Mouse (Mus musculus) gastrocnemius, adult 18-20 months (tissue): ENCODE data around the gene Ap1g2. TPM values are rescaled to one million over a fixed set of nuclear protein-coding genes. Genes with fewer than 3 reads are reported as not detected.

Experiments used
- DNase-seq: peaks from one replicate; pipeline ENCODE4 v3.0.0; 2021; ENCODE audit warnings: low spot score
- total RNA-seq, 2 experiments: library from RNA; stranded (reverse); gene quantifications; 2 replicates each; pipeline ENCODE4 v1.2.3; 2021

The Ap1g2 gene
- total RNA-seq, 2 experiments from 2014 or later = 4.2 to 4.9 TPM

GRCm38 (mm10) chr14:55059931-55060330 lies 46.5 kb downstream of the Ap1g2 start:
- no peak for DNase-seq

GRCm38 (mm10) chr14:55059009-55059408 lies 47.4 kb downstream of the Ap1g2 start:
- no peak for DNase-seq

GRCm38 (mm10) chr14:55055167-55055834 lies 51.1 kb downstream of the Ap1g2 start:
- DNase-seq = peak; percentile 19

- no peak for DNase-seq
Measured at GRCm38 (mm10) chr14:55054191-55054749, 52.1 kb downstream of the Ap1g2 start.

- DNase-seq = no peak
Measured at GRCm38 (mm10) chr14:55053708-55054190, 52.6 kb downstream of the Ap1g2 start.

GRCm38 (mm10) chr14:55053050-55053449 lies 53.3 kb downstream of the Ap1g2 start:
- DNase-seq = no peak

GRCm38 (mm10) chr14:55052496-55052895 lies 53.9 kb downstream of the Ap1g2 start:
- DNase-seq = no peak

Other genes with a start within 250 kb of the Ap1g2 start
- 1 to 10 TPM; 4.3 to 5.1 TPM for gene Homez, start 235.6 kb downstream of the Ap1g2 start, total RNA-seq
- 1 to 10 TPM; 2.4 to 4.5 TPM for gene Ppp1r3e, start 229.0 kb downstream of the Ap1g2 start, total RNA-seq
- 10 to 100 TPM; 22.3 to 27.3 TPM for gene Bcl2l2, start 223.2 kb downstream of the Ap1g2 start, total RNA-seq
- gene Gm20521, start 223.2 kb downstream of the Ap1g2 start, total RNA-seq = 1 to 10 TPM; 2.9 to 3.0 TPM
- 10 to 100 TPM; 46.1 to 51.0 TPM for gene Pabpn1, start 214.1 kb downstream of the Ap1g2 start, total RNA-seq
- 1 to 10 TPM; 1.2 to 1.3 TPM for gene Slc22a17, start 193.5 kb downstream of the Ap1g2 start, total RNA-seq
- 1 to 10 TPM in 1 of 2 experiments, under 1 TPM in 1; 0.78 to 1.5 TPM for gene Efs, start 180.5 kb downstream of the Ap1g2 start, total RNA-seq
- gene Il25, start 173.9 kb downstream of the Ap1g2 start, total RNA-seq = not detected
- under 1 TPM in 1 of 2 experiments, not detected in 1; 0.50 TPM for gene Cmtm5, start 170.3 kb downstream of the Ap1g2 start, total RNA-seq
- gene Myh6, start 139.7 kb downstream of the Ap1g2 start, total RNA-seq = 100 to 1,000 TPM; 174 to 189 TPM
- not detected for gene Gm17428, start 129.7 kb downstream of the Ap1g2 start, total RNA-seq
- gene Myh7, start 112.0 kb downstream of the Ap1g2 start, total RNA-seq = 100 to 1,000 TPM; 739 to 933 TPM
- gene Ngdn, start 91.1 kb downstream of the Ap1g2 start, total RNA-seq = 10 to 100 TPM; 18.4 to 19.0 TPM
- gene Zfhx2, start 14.3 kb downstream of the Ap1g2 start, total RNA-seq = 1 to 10 TPM; 4.9 to 5.6 TPM
- gene Thtpa, start 11.8 kb downstream of the Ap1g2 start, total RNA-seq = 10 to 100 TPM; 12.1 to 14.8 TPM
- gene Jph4, start 10.3 kb upstream of the Ap1g2 start, total RNA-seq = under 1 TPM; 0.07 to 0.11 TPM
- not detected for gene Dhrs2, start 115.4 kb upstream of the Ap1g2 start, total RNA-seq